ENCODE assay signal across 13 mouse cellular contexts in genomic region chr15:27013906-27014658, GRCm38 (mm10).
DNase-seq lines count a peak whose midpoint lies in the region; ATAC-seq and TF ChIP-seq lines count a peak whose summit lies in the region.
"Had no signal": no experiment of that assay in that cellular context is flagged by ENCODE, and none has a peak within 500 bp of the region (broad histone marks: within the 10 kb centered on the region; RNA-seq: fewer than 3 reads in every experiment).

No protein-coding gene starts in this region.

- no peak overlapping the region for H3K4me3 ChIP-seq in forebrain, embryonic 10.5 days
- no peak overlapping the region for H3K4me3 ChIP-seq in forebrain, postnatal 0 days (ENCODE audit: low read depth, low read length)
- H3K4me3 ChIP-seq in embryonic fibroblast, embryonic 13.5 days (ENCODE audit: insufficient read depth, low read length) = no peak overlapping the region
- H3K4me3 ChIP-seq in hindbrain, embryonic 13.5 days = no peak overlapping the region
- no peak overlapping the region for H3K4me3 ChIP-seq in midbrain, embryonic 15.5 days
- H3K4me3 ChIP-seq: heart, embryonic 15.5 days; liver, embryonic 12.5 days had no signal

- 27% methylated on average over 4 of the region's 4 CpGs for WGBS in forebrain, embryonic 10.5 days
- 10% methylated on average over 4 of the region's 4 CpGs for WGBS in forebrain, postnatal 0 days
- WGBS in hindbrain, embryonic 13.5 days = 18% methylated on average over 4 of the region's 4 CpGs
- 10% methylated on average over 4 of the region's 4 CpGs for WGBS in midbrain, embryonic 15.5 days

- no peak for ATAC-seq in forebrain, postnatal 0 days
- ATAC-seq in hindbrain, embryonic 13.5 days (ENCODE audit: low FRiP score) = peak; percentile 78
- ATAC-seq in midbrain, embryonic 15.5 days (replicated peaks) = peak; percentile 82
- ATAC-seq: liver, embryonic 12.5 days had no signal

- TF ChIP-seq CTCF in forebrain, postnatal 0 days (IDR thresholded peaks at IDR 0.05; ENCODE audit: low read depth) = no peak
- TF ChIP-seq CTCF in embryonic fibroblast, embryonic 13.5 days (IDR thresholded peaks at IDR 0.05; ENCODE audit: borderline replicate concordance, insufficient read depth, low read length) = no peak

- H3K27ac ChIP-seq in forebrain, embryonic 10.5 days = peak overlapping the region; percentile 54; the same call in 1 of the 2 replicates
- no peak overlapping the region for H3K27ac ChIP-seq in forebrain, postnatal 0 days (ENCODE audit: low read depth, low read length)
- H3K27ac ChIP-seq in embryonic fibroblast, embryonic 13.5 days (ENCODE audit: insufficient read depth, low read length) = peak overlapping the region; percentile 34
- H3K27ac ChIP-seq in hindbrain, embryonic 13.5 days = peak overlapping the region; percentile 40; the same call in 1 of the 2 replicates
- H3K27ac ChIP-seq in midbrain, embryonic 15.5 days = peak overlapping the region; percentile 5; the same call in 1 of the 2 replicates
- H3K27ac ChIP-seq: heart, embryonic 15.5 days; liver, embryonic 12.5 days had no signal

- H3K4me1 ChIP-seq in forebrain, embryonic 10.5 days = peaks cover 19% of the 10 kb centered on the region
- no peaks in the 10 kb centered on the region for H3K4me1 ChIP-seq in forebrain, postnatal 0 days (ENCODE audit: insufficient read depth)
- H3K4me1 ChIP-seq in embryonic fibroblast, embryonic 13.5 days (ENCODE audit: control insufficient read depth, insufficient read depth, low read length) = peaks cover 9% of the 10 kb centered on the region; the same call in 1 of the 2 replicates
- H3K4me1 ChIP-seq in hindbrain, embryonic 13.5 days (replicated peaks) = peaks cover 10% of the 10 kb centered on the region
- H3K4me1 ChIP-seq in midbrain, embryonic 15.5 days = peaks cover 8% of the 10 kb centered on the region
- H3K4me1 ChIP-seq: liver, embryonic 12.5 days had no signal

- no peak for TF ChIP-seq POLR2A in embryonic fibroblast, embryonic 13.5 days (IDR thresholded peaks at IDR 0.05; ENCODE audit: low read depth, low read length)

- H3K4me2 ChIP-seq in forebrain, postnatal 0 days (ENCODE audit: low read depth) = no peak overlapping the region
- H3K4me2 ChIP-seq in hindbrain, embryonic 13.5 days = no peak overlapping the region
- no peak overlapping the region for H3K4me2 ChIP-seq in midbrain, embryonic 15.5 days
- H3K4me2 ChIP-seq: heart, embryonic 15.5 days; liver, embryonic 12.5 days had no signal

- intact Hi-C loops in left cerebral cortex, postnatal 4 days (cut with DNase I) = no loop called here

- H3K36me3 ChIP-seq in forebrain, embryonic 10.5 days (replicated peaks) = no peaks in the 10 kb centered on the region
- no peaks in the 10 kb centered on the region for H3K36me3 ChIP-seq in forebrain, postnatal 0 days (ENCODE audit: insufficient read depth)
- no peaks in the 10 kb centered on the region for H3K36me3 ChIP-seq in hindbrain, embryonic 13.5 days
- no peaks in the 10 kb centered on the region for H3K36me3 ChIP-seq in midbrain, embryonic 15.5 days (replicated peaks)
- H3K36me3 ChIP-seq: heart, embryonic 15.5 days; liver, embryonic 12.5 days had no signal

- H3K9me3 ChIP-seq in forebrain, embryonic 10.5 days = no peaks in the 10 kb centered on the region
- H3K9me3 ChIP-seq in forebrain, postnatal 0 days (ENCODE audit: low read length) = no peaks in the 10 kb centered on the region
- H3K9me3 ChIP-seq in hindbrain, embryonic 13.5 days = no peaks in the 10 kb centered on the region
- no peaks in the 10 kb centered on the region for H3K9me3 ChIP-seq in midbrain, embryonic 15.5 days
- H3K9me3 ChIP-seq: heart, embryonic 15.5 days; liver, embryonic 12.5 days had no signal

- H3K27me3 ChIP-seq in forebrain, embryonic 10.5 days (ENCODE audit: poor library complexity, severe bottlenecking) = no peaks in the 10 kb centered on the region
- no peaks in the 10 kb centered on the region for H3K27me3 ChIP-seq in forebrain, postnatal 0 days (ENCODE audit: insufficient read depth, low read length)
- H3K27me3 ChIP-seq in hindbrain, embryonic 13.5 days = no peaks in the 10 kb centered on the region
- H3K27me3 ChIP-seq in midbrain, embryonic 15.5 days (replicated peaks) = no peaks in the 10 kb centered on the region
- H3K27me3 ChIP-seq: heart, embryonic 15.5 days; liver, embryonic 12.5 days had no signal

- no peak overlapping the region for H3K9ac ChIP-seq in forebrain, postnatal 0 days
- no peak overlapping the region for H3K9ac ChIP-seq in hindbrain, embryonic 13.5 days
- H3K9ac ChIP-seq in midbrain, embryonic 15.5 days = no peak overlapping the region
- H3K9ac ChIP-seq: heart, embryonic 15.5 days; liver, embryonic 12.5 days had no signal

- no peak for DNase-seq in forebrain, embryonic 10.5 days (ENCODE audit: extremely low spot score, low spot score)
- DNase-seq in forebrain, postnatal 0 days = no peak
- DNase-seq in left cerebral cortex, postnatal 4 days = no peak
- no peak for DNase-seq in lung, postnatal 25 days (ENCODE audit: low spot score)
- no peak for DNase-seq in urinary bladder, postnatal 14 days (ENCODE audit: low spot score)
- DNase-seq: adrenal gland, postnatal 10 days; lung, postnatal 14 days; right cerebral cortex, adult 18-20 months had no signal
